Mouse (Mus musculus) yolk sac, embryonic 10.5 days (tissue): Measurements from ENCODE around the gene Smoc2.

Source experiments
- DNase-seq: peaks from one replicate; pipeline ENCODE4 v3.0.0-alpha.2; 2017; ENCODE audit warnings: low spot score

Gene Smoc2

GRCm38 (mm10) chr17:14349086-14349814, 69.9 kb downstream of the Smoc2 start:
- DNase-seq, result no peak

GRCm38 (mm10) chr17:14353219-14354079, 74.1 kb downstream of the Smoc2 start:
- peak; percentile 68 for DNase-seq

GRCm38 (mm10) chr17:14361511-14361910, 82.2 kb downstream of the Smoc2 start:
- DNase-seq, result no peak

- no peak for DNase-seq
These were observed 91.2 kb downstream of the Smoc2 start for GRCm38 (mm10) chr17:14370476-14370875.

GRCm38 (mm10) chr17:14371606-14372005, 92.3 kb downstream of the Smoc2 start:
- no peak for DNase-seq

GRCm38 (mm10) chr17:14372324-14373145, 93.2 kb downstream of the Smoc2 start:
- no peak for DNase-seq

- peak; percentile 62 for DNase-seq
These were observed 99.6 kb downstream of the Smoc2 start for GRCm38 (mm10) chr17:14378692-14379446.

- DNase-seq, result no peak
These were observed 100.2 kb downstream of the Smoc2 start for GRCm38 (mm10) chr17:14379518-14379917.

GRCm38 (mm10) chr17:14379966-14380365, 100.7 kb downstream of the Smoc2 start:
- DNase-seq, result no peak

- DNase-seq, result no peak
These were observed 101.2 kb downstream of the Smoc2 start for GRCm38 (mm10) chr17:14380526-14380925.

- no peak for DNase-seq
These were observed 102.2 kb downstream of the Smoc2 start for GRCm38 (mm10) chr17:14381482-14381881.

GRCm38 (mm10) chr17:14383981-14384380, 104.7 kb downstream of the Smoc2 start:
- DNase-seq, result no peak

- DNase-seq, result no peak
These were observed 105.7 kb downstream of the Smoc2 start for GRCm38 (mm10) chr17:14384980-14385379.

- DNase-seq, result no peak
These were observed 108.0 kb downstream of the Smoc2 start for GRCm38 (mm10) chr17:14387261-14387660.

GRCm38 (mm10) chr17:14392443-14392842, 113.1 kb downstream of the Smoc2 start:
- no peak for DNase-seq

GRCm38 (mm10) chr17:14394861-14395260, 115.6 kb downstream of the Smoc2 start:
- DNase-seq, result no peak

GRCm38 (mm10) chr17:14397456-14397855, 118.2 kb downstream of the Smoc2 start:
- DNase-seq, result no peak

GRCm38 (mm10) chr17:14398650-14399424, 119.5 kb downstream of the Smoc2 start:
- DNase-seq, result peak; percentile 22

- DNase-seq, result no peak
These were observed 121.7 kb downstream of the Smoc2 start for GRCm38 (mm10) chr17:14400960-14401359.

GRCm38 (mm10) chr17:14407874-14408273, 128.6 kb downstream of the Smoc2 start:
- DNase-seq, result no peak

GRCm38 (mm10) chr17:14412460-14412859, 133.2 kb downstream of the Smoc2 start:
- no peak for DNase-seq
